Mouse (Mus musculus): Measurements from ENCODE around the gene Gm28539. TPM values are rescaled to one million over a fixed set of nuclear protein-coding genes. Genes with fewer than 3 reads are reported as not detected.

Gm28539 gene
- polyA plus RNA-seq, 1 experiment: not detected

DNA sequence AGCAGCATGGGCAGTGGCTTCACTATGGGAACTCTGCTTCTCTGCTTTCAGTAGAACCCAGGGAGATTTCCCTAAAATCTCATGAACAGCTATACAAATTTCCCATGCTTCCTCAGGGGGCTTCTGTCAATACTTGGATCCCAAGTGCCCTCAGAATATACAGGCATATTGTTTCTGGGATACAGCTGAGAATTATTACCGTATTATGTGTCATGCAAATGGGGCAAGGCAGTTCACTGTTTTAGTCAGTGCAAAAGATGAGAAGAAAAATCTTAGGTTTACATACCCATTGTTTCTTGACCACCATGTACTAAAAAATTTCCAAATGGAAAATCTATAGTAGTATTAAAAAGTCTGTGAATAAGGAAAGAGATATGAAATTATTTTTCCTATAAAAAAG is 167.4 kb downstream of the Gm28539 start:
- Histone ChIP-seq H3K4me1 (ENCODE audit: control insufficient read depth, insufficient read depth, low read length) (peaks cover 6% of the 10 kb centered on the region; the same call in 1 of the 2 replicates), H3K4me3 (ENCODE audit: insufficient read depth, low read length) (no peak overlapping the region), H3K27ac (ENCODE audit: insufficient read depth, low read depth, low read length) (no peak overlapping the region)
- no peak for TF ChIP-seq CTCF (IDR thresholded peaks at IDR 0.05; ENCODE audit: low read depth, low read length)
- TF ChIP-seq POLR2A (IDR thresholded peaks at IDR 0.05; ENCODE audit: borderline replicate concordance, low read depth, low read length): no peak

GRCm38 (mm10) chr16:19005298-19005697 is 168.9 kb downstream of the Gm28539 start:
- Histone ChIP-seq H3K4me3 (ENCODE audit: insufficient read depth, low read length) (no peak overlapping the region), H3K27ac (ENCODE audit: insufficient read depth, low read depth, low read length) (no peak overlapping the region), H3K4me1 (ENCODE audit: control insufficient read depth, insufficient read depth, low read length) (peaks cover 6% of the 10 kb centered on the region; the same call in 1 of the 2 replicates)
- TF ChIP-seq CTCF (IDR thresholded peaks at IDR 0.05; ENCODE audit: low read depth, low read length) (no peak), POLR2A (IDR thresholded peaks at IDR 0.05; ENCODE audit: borderline replicate concordance, low read depth, low read length) (no peak)

Other genes with a start within 250 kb of the Gm28539 start
- not detected in 2 replicates for gene Tbx1, start 245.9 kb upstream of the Gm28539 start, polyA plus RNA-seq (2012; ENCODE audit: insufficient read depth, insufficient read length, missing spikeins)
- gene Gp1bb, start 214.2 kb upstream of the Gm28539 start, polyA plus RNA-seq (2012; ENCODE audit: insufficient read depth, insufficient read length, missing spikeins): not detected in 2 replicates
- gene Gm49601, start 210.2 kb upstream of the Gm28539 start, polyA plus RNA-seq (2012; ENCODE audit: insufficient read depth, insufficient read length, missing spikeins): not detected in 2 replicates
- gene Sept5, start 206.6 kb upstream of the Gm28539 start, polyA plus RNA-seq (2012; ENCODE audit: insufficient read depth, insufficient read length, missing spikeins): 0.60 and 0.83 TPM in 2 replicates
- gene Cldn5, start 59.7 kb upstream of the Gm28539 start, polyA plus RNA-seq (2012; ENCODE audit: insufficient read depth, insufficient read length, missing spikeins): not detected in 2 replicates
- 46.6 and 61.5 TPM in 2 replicates for gene Ufd1, start 24.8 kb upstream of the Gm28539 start, polyA plus RNA-seq (2012; ENCODE audit: insufficient read depth, insufficient read length, missing spikeins)
- 7.7 and 9.7 TPM in 2 replicates for gene Cdc45, start 24.6 kb upstream of the Gm28539 start, polyA plus RNA-seq (2012; ENCODE audit: insufficient read depth, insufficient read length, missing spikeins)
- gene 2510002D24Rik, start within 50 bp of the Gm28539 start, polyA plus RNA-seq (2012; ENCODE audit: insufficient read depth, insufficient read length, missing spikeins): 15.1 and 15.5 TPM in 2 replicates
- gene Mrpl40, start 40.3 kb downstream of the Gm28539 start, polyA plus RNA-seq (2012; ENCODE audit: insufficient read depth, insufficient read length, missing spikeins): 50.2 and 50.6 TPM in 2 replicates
- gene Hira, start 40.5 kb downstream of the Gm28539 start, polyA plus RNA-seq (2012; ENCODE audit: insufficient read depth, insufficient read length, missing spikeins): 20.1 and 23.8 TPM in 2 replicates

Measured in bone marrow macrophage, adult 2 months (primary cell).